Mouse (Mus musculus) ovary, postnatal 10 days (tissue): ENCODE data around the gene Zfp169.

Source experiments
- DNase-seq: peaks from one replicate; pipeline ENCODE4 v3.0.0; 2022; ENCODE audit warnings: low spot score

Gene Zfp169

GRCm38 (mm10) chr13:48513003-48513929 lies at the start of gene Zfp169, which contains the start of gene A830005F24Rik:
TSS of gene Zfp169 (minus strand) at chr13:48513451.
TSS of gene A830005F24Rik (plus strand) at chr13:48513570.
- DNase-seq: peak; percentile 37

GRCm38 (mm10) chr13:48562336-48562735 lies 49.1 kb upstream of the Zfp169 start:
- DNase-seq: no peak

GRCm38 (mm10) chr13:48561481-48561880 lies 48.2 kb upstream of the Zfp169 start:
- DNase-seq: no peak

GRCm38 (mm10) chr13:48555976-48556375 lies 42.7 kb upstream of the Zfp169 start:
- no peak for DNase-seq

GRCm38 (mm10) chr13:48554552-48554951 lies 41.3 kb upstream of the Zfp169 start:
- DNase-seq: no peak

GRCm38 (mm10) chr13:48553511-48553910 lies 40.3 kb upstream of the Zfp169 start:
- DNase-seq: no peak

GRCm38 (mm10) chr13:48552181-48553090 lies 39.2 kb upstream of the Zfp169 start:
- DNase-seq: peak; percentile 94

- DNase-seq: no peak
Measured at GRCm38 (mm10) chr13:48548296-48548695, 35.0 kb upstream of the Zfp169 start.

GRCm38 (mm10) chr13:48547623-48548022 lies 34.4 kb upstream of the Zfp169 start:
- DNase-seq: no peak

GRCm38 (mm10) chr13:48546330-48546917 lies 33.2 kb upstream of the Zfp169 start:
- peak; percentile 98 for DNase-seq

- peak; percentile 81 for DNase-seq
Measured at GRCm38 (mm10) chr13:48545476-48546281, 32.4 kb upstream of the Zfp169 start.

GRCm38 (mm10) chr13:48544867-48545266 lies 31.6 kb upstream of the Zfp169 start:
- no peak for DNase-seq

GRCm38 (mm10) chr13:48544391-48544790 lies 31.1 kb upstream of the Zfp169 start:
- DNase-seq: no peak

GRCm38 (mm10) chr13:48540488-48540887 lies 27.2 kb upstream of the Zfp169 start:
- DNase-seq: no peak

- DNase-seq: no peak
Measured at GRCm38 (mm10) chr13:48533441-48533840, 20.2 kb upstream of the Zfp169 start.

- no peak for DNase-seq
Measured at GRCm38 (mm10) chr13:48531448-48531847, 18.2 kb upstream of the Zfp169 start.

- peak; percentile 21 for DNase-seq
Measured at GRCm38 (mm10) chr13:48530685-48531084, 17.4 kb upstream of the Zfp169 start.

- no peak for DNase-seq
Measured at GRCm38 (mm10) chr13:48529028-48529427, 15.8 kb upstream of the Zfp169 start.

GRCm38 (mm10) chr13:48528123-48528871 lies 15.0 kb upstream of the Zfp169 start:
- no peak for DNase-seq

GRCm38 (mm10) chr13:48525745-48526144 lies 12.5 kb upstream of the Zfp169 start:
- no peak for DNase-seq
